Mouse (Mus musculus) neural tube, embryonic 11.5 days (tissue): ENCODE measurements around the gene Ccs. TPM values are rescaled to one million over a fixed set of nuclear protein-coding genes. Genes with fewer than 3 reads are reported as not detected.
"Not testable (repeated sequence)": the region's sequence is repeated elsewhere in the genome, so short reads cannot be mapped to it uniquely, and the experiment has no call there.

Experiments
- ATAC-seq: fragments of 200-750 bp; cut with Nextera tagmentation; 2 replicates; pipeline ENCODE4 v1.8.0; 2017; ENCODE audit warnings: moderate number of reproducible peaks, mild to moderate bottlenecking, moderate TSS enrichment, moderate library complexity; ENCODE audit not compliant: insufficient read depth, low FRiP score, low TSS enrichment
- DNase-seq: peaks from one replicate; pipeline ENCODE4 v3.0.0-alpha.2; 2015; ENCODE audit warnings: low spot score
- H3K27ac ChIP-seq: fragments of 300-500 bp; sonication (generic); 2 replicates; pipeline ENCODE4 v1.5.1; 2014; ENCODE audit warnings: low read depth, mild to moderate bottlenecking, low read length
- H3K27me3 ChIP-seq: fragments of 300-500 bp; sonication (generic); 2 replicates; pipeline ENCODE4 v1.6.1; 2014; ENCODE audit warnings: mild to moderate bottlenecking, low read length, mixed read lengths; ENCODE audit not compliant: control insufficient read depth, insufficient read depth
- H3K36me3 ChIP-seq: fragments of 300-500 bp; sonication (generic); 2 replicates; pipeline ENCODE4 v1.6.1; 2014; ENCODE audit warnings: mild to moderate bottlenecking, low read length, moderate library complexity, mixed read lengths; ENCODE audit not compliant: control insufficient read depth, insufficient read depth
- H3K4me1 ChIP-seq: fragments of 300-500 bp; sonication (generic); 2 replicates; pipeline ENCODE4 v1.6.1; 2014; ENCODE audit warnings: low read length, mixed read lengths; ENCODE audit not compliant: control insufficient read depth, insufficient read depth
- H3K4me2 ChIP-seq: fragments of 300-500 bp; sonication (generic); 2 replicates; pipeline ENCODE4 v1.6.1; 2014; ENCODE audit warnings: low read depth, mild to moderate bottlenecking, moderate library complexity
- H3K4me3 ChIP-seq: fragments of 300-500 bp; sonication (generic); 2 replicates; pipeline ENCODE4 v1.5.1; 2014; ENCODE audit warnings: low read depth, low read length
- H3K9ac ChIP-seq: fragments of 300-500 bp; sonication (generic); 2 replicates; pipeline ENCODE4 v1.6.1; 2014; ENCODE audit warnings: mild to moderate bottlenecking, low read length
- H3K9me3 ChIP-seq: fragments of 300-500 bp; sonication (generic); 2 replicates; pipeline ENCODE4 v1.6.1; 2016; ENCODE audit warnings: low read length; ENCODE audit not compliant: control insufficient read depth
- WGBS: fragments of 180-500 bp; shearing (Covaris S2); extraction: QIAGEN DNeasy Blood & Tissue Kit; methylation state at CpG from one replicate; pipeline ENCODE4 v1.1.7; 2014; 5-methylcytosine and 5-hydroxymethylcytosine counted together
- polyA plus RNA-seq: library from polyadenylated mRNA; unstranded; fragments of >200 nt; fragmentation: Nextera tagmentation; extraction: Ambion mirVana; gene quantifications from 2 replicates; pipeline ENCODE4 v1.2.1, GENCODE M21; 2014

Ccs gene
- polyA plus RNA-seq, 1 experiment from 2014 or later, result 41.4 TPM

GRCm38 (mm10) chr19:4820678-4821303 lies 18.3 kb downstream of the Ccs start:
- ATAC-seq (no peak), DNase-seq (no peak)
- H3K27me3 ChIP-seq, result no peaks in the 10 kb centered on the region
- no peaks in the 10 kb centered on the region for H3K9me3 ChIP-seq
- no peak overlapping the region for H3K4me3 ChIP-seq
- whole genome bisulfite sequencing, result 92% methylated on average over 5 of the region's 5 CpGs
- H3K36me3 ChIP-seq, result 0 out of 2 replicates have a peak, but pooled peaks cover 3% of the 10 kb centered on the region
- no peak overlapping the region for H3K27ac ChIP-seq
- H3K9ac ChIP-seq, result no peak overlapping the region
- H3K4me1 ChIP-seq, result no peaks in the 10 kb centered on the region
- no peak overlapping the region for H3K4me2 ChIP-seq

- DNase-seq, result no peak
- no peaks in the 10 kb centered on the region for H3K9me3 ChIP-seq
- no peak overlapping the region for H3K4me3 ChIP-seq
- no peaks in the 10 kb centered on the region for H3K27me3 ChIP-seq
- no peak overlapping the region for H3K4me2 ChIP-seq
- no peak overlapping the region for H3K27ac ChIP-seq
- H3K4me1 ChIP-seq, result no peaks in the 10 kb centered on the region
- no peaks in the 10 kb centered on the region for H3K36me3 ChIP-seq
- ATAC-seq, result no peak
- no peak overlapping the region for H3K9ac ChIP-seq
- 86% methylated on average over 1 of the region's 1 CpGs for WGBS
Measured at GRCm38 (mm10) chr19:4817182-4817835, 21.8 kb downstream of the Ccs start.

GRCm38 (mm10) chr19:4813015-4813414 lies 26.1 kb downstream of the Ccs start:
- Histone ChIP-seq H3K27me3 (no peaks in the 10 kb centered on the region), H3K9me3 (no peaks in the 10 kb centered on the region), H3K27ac (no peak overlapping the region), H3K4me2 (no peak overlapping the region), H3K4me1 (peaks cover 13% of the 10 kb centered on the region), H3K36me3 (no peaks in the 10 kb centered on the region), H3K9ac (no peak overlapping the region), H3K4me3 (no peak overlapping the region)
- no peak for DNase-seq
- ATAC-seq, result no peak
- WGBS, result 84% methylated on average over 6 of the region's 6 CpGs

- not testable (repeated sequence) for H3K27ac ChIP-seq, DNase-seq, H3K9me3 ChIP-seq, ATAC-seq, H3K27me3 ChIP-seq, H3K36me3 ChIP-seq
- Histone ChIP-seq H3K9ac (peak overlapping the region; percentile 77), H3K4me3 (peak overlapping the region; percentile 88), H3K4me2 (peak overlapping the region; percentile 49), H3K4me1 (peaks cover 15% of the 10 kb centered on the region)
- 77% methylated on average over 8 of the region's 8 CpGs for WGBS
Measured at GRCm38 (mm10) chr19:4812334-4812949, 26.7 kb downstream of the Ccs start.

GRCm38 (mm10) chr19:4811909-4812242 lies 27.3 kb downstream of the Ccs start:
- Histone ChIP-seq H3K36me3 (no peaks in the 10 kb centered on the region), H3K27ac (peak overlapping the region; percentile 80; the same call in 1 of the 2 replicates), H3K27me3 (no peaks in the 10 kb centered on the region), H3K9me3 (no peaks in the 10 kb centered on the region), H3K4me3 (peak overlapping the region; percentile 88), H3K4me1 (peaks cover 15% of the 10 kb centered on the region), H3K4me2 (peak overlapping the region; percentile 49), H3K9ac (peak overlapping the region; percentile 77)
- ATAC-seq, result no peak
- DNase-seq, result no peak
- 5% methylated on average over 12 of the region's 12 CpGs for WGBS

- Histone ChIP-seq H3K9me3 (no peaks in the 10 kb centered on the region), H3K36me3 (no peaks in the 10 kb centered on the region), H3K9ac (peak within 1 kb of the TSS; percentile 77), H3K4me3 (peak within 1 kb of the TSS; percentile 88), H3K4me1 (peaks cover 15% of the 10 kb centered on the region), H3K27ac (peak within 1 kb of the TSS; percentile 93), H3K4me2 (peak within 1 kb of the TSS; percentile 78), H3K27me3 (no peaks in the 10 kb centered on the region)
- DNase-seq (peak; percentile 99), ATAC-seq (peak; percentile 98)
- WGBS, result under 1% methylated on average over 82 of the region's 83 CpGs
Measured at GRCm38 (mm10) chr19:4811063-4811908, 27.8 kb downstream of the Ccs start, which contains the start of the genes Gm21992 and Rbm14. Gene Gm21992 (minus strand): TSS chr19:4811612. Gene Rbm14 (minus strand): TSS chr19:4811634.

- no peaks in the 10 kb centered on the region for H3K27me3 ChIP-seq
- peak overlapping the region; percentile 69 for H3K9ac ChIP-seq
- H3K4me3 ChIP-seq, result peak overlapping the region; percentile 88
- H3K27ac ChIP-seq, result peak overlapping the region; percentile 93
- ATAC-seq (no peak), DNase-seq (no peak)
- H3K9me3 ChIP-seq, result no peaks in the 10 kb centered on the region
- under 1% methylated on average over 17 of the region's 17 CpGs for WGBS
- peak overlapping the region; percentile 78 for H3K4me2 ChIP-seq
- no peaks in the 10 kb centered on the region for H3K36me3 ChIP-seq
- H3K4me1 ChIP-seq, result peaks cover 15% of the 10 kb centered on the region
Measured at GRCm38 (mm10) chr19:4810746-4811062, 28.4 kb downstream of the Ccs start.

GRCm38 (mm10) chr19:4810309-4810708 lies 28.8 kb downstream of the Ccs start:
- DNase-seq (no peak), ATAC-seq (no peak)
- H3K36me3 ChIP-seq, result no peaks in the 10 kb centered on the region
- H3K4me1 ChIP-seq, result peaks cover 15% of the 10 kb centered on the region
- peak overlapping the region; percentile 78 for H3K4me2 ChIP-seq
- no peak overlapping the region for H3K27ac ChIP-seq
- H3K9ac ChIP-seq, result peak overlapping the region; percentile 69
- H3K9me3 ChIP-seq, result no peaks in the 10 kb centered on the region
- WGBS, result 0% methylated on average over 14 of the region's 14 CpGs
- H3K4me3 ChIP-seq, result peak overlapping the region; percentile 88
- H3K27me3 ChIP-seq, result no peaks in the 10 kb centered on the region
